Mouse (Mus musculus) liver, embryonic 14.5 days (tissue): ENCODE data around the gene Poglut1. TPM values are rescaled to one million over a fixed set of nuclear protein-coding genes. Genes with fewer than 3 reads are reported as not detected.

ENCODE experiments used
- ATAC-seq: fragments of 200-750 bp; cut with Nextera tagmentation; 2 replicates; pipeline ENCODE4 v1.8.0; 2017; ENCODE audit warnings: moderate number of reproducible peaks, mild to moderate bottlenecking, moderate library complexity; ENCODE audit not compliant: insufficient read depth
- DNase-seq, 3 experiments: peaks; one replicate each; pipeline ENCODE4 v3.0.0-alpha.2; 2012 to 2013; ENCODE audit warnings: low read depth in 3 of 3, low spot score in 3 of 3
- H3K27ac ChIP-seq: fragments of 300-500 bp; sonication (generic); 2 replicates; pipeline ENCODE4 v1.5.1; 2014; ENCODE audit warnings: moderate library complexity, mild to moderate bottlenecking, control low read depth, inconsistent platforms
- H3K27me3 ChIP-seq: fragments of 300-500 bp; sonication (generic); 2 replicates; pipeline ENCODE4 v1.6.1; 2014; ENCODE audit warnings: mild to moderate bottlenecking, low read length, moderate library complexity; ENCODE audit not compliant: control insufficient read depth, insufficient read depth
- H3K36me3 ChIP-seq: fragments of 300-500 bp; sonication (generic); replicated peaks from 2 replicates; pipeline ENCODE4 v1.6.1; 2014; ENCODE audit warnings: low read depth; ENCODE audit not compliant: control insufficient read depth, insufficient read depth
- H3K4me1 ChIP-seq, 2 experiments: fragments of 200-500 bp in 1 of 2; fragments of 300-500 bp in 1 of 2; sonication (generic) in 1 of 2; replicated peaks; 2 replicates each; pipeline ENCODE4 v1.6.1; 2012 to 2014; ENCODE audit warnings: antibody characterized with exemption in 1 of 2, inconsistent platforms in 1 of 2, low read length in 1 of 2; ENCODE audit not compliant: control insufficient read depth in 2 of 2, insufficient read depth in 2 of 2
- H3K4me2 ChIP-seq: fragments of 300-500 bp; sonication (generic); 2 replicates; pipeline ENCODE4 v1.6.1; 2014; ENCODE audit warnings: low read depth, mild to moderate bottlenecking, control low read depth, moderate library complexity
- H3K4me3 ChIP-seq, 2 experiments: fragments of 200-500 bp in 1 of 2; fragments of 300-500 bp in 1 of 2; sonication (generic) in 1 of 2; 2 replicates each; pipeline ENCODE4 v1.5.1; 2012 to 2014; ENCODE audit warnings: low read depth in 2 of 2, low read length in 2 of 2, mild to moderate bottlenecking in 2 of 2, control low read depth in 1 of 2, inconsistent platforms in 1 of 2, moderate library complexity in 1 of 2; ENCODE audit not compliant: insufficient read depth in 1 of 2
- H3K9ac ChIP-seq: fragments of 300-500 bp; sonication (generic); replicated peaks from 2 replicates; pipeline ENCODE4 v1.6.1; 2014; ENCODE audit warnings: mild to moderate bottlenecking, control low read depth, moderate library complexity
- H3K9me3 ChIP-seq: fragments of 300-500 bp; sonication (generic); 2 replicates; pipeline ENCODE4 v1.6.1; 2016; ENCODE audit warnings: low read length, mixed read lengths; ENCODE audit not compliant: control insufficient read depth
- CTCF ChIP-seq: IDR thresholded peaks from 2 replicates; pipeline ENCODE4 v1.5.1; 2016; ENCODE audit warnings: antibody characterized with exemption, low read depth, control low read depth
- EP300 ChIP-seq: IDR thresholded peaks from 2 replicates; pipeline ENCODE4 v1.6.1; 2016; ENCODE audit warnings: antibody characterized with exemption, low read depth
- WGBS: fragments of 180-500 bp; shearing (Covaris S2); extraction: QIAGEN DNeasy Blood & Tissue Kit; methylation state at CpG from one replicate; pipeline ENCODE4 v1.1.7; 2014; ENCODE audit not compliant: insufficient replicate concordance; 5-methylcytosine and 5-hydroxymethylcytosine counted together
- polyA plus RNA-seq, 2 experiments: library from polyadenylated mRNA; depleted of rRNA in 1 of 2; stranded (reverse) in 1 of 2; unstranded in 1 of 2; fragments of >200 nt; fragmentation: Nextera tagmentation in 1 of 2; extraction: Ambion mirVana in 1 of 2; gene quantifications; 2 replicates each; pipeline versions ENCODE4 v1.2.1 to v1.2.3; 2012 to 2014

Gene Poglut1
- polyA plus RNA-seq, 2 experiments = 5.9 to 7.2 TPM

DNA sequence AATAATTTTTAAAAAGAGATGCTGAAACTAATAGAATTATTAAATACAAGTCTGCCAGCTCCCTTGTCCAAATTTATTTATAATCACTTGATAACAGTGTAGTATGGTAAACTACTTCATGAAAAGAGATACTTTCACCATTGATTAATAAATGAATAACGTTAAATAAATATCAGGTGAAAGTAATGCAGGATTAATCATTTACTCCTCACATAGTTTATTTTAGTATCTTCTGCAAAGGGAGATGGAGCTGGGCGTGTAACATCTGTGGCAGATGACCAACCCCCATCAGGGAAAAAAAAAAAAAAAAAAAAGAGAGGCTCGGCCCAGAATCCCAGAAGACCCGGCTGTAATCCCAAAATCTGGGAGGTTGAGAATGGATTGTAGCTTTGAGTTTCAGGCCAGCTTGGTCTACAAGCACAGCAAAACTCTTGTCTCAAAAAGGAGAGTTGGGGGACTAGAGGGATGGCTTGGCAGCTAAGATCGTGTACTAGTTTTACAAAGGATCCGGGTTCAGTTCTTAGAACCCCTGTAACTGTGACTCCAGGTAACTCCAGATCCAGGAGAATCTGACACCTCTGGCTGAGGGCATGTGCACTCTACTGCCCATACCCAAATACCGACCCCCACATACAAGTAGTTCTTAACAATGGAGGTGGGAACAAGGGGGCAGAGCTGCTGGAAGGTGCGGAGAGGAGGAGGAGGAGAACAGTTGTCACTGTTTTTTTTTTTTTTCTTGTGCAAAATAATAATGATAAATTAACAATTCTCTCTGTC, 28.7 kb downstream of the Poglut1 start:
- Histone ChIP-seq H3K27me3 (no peaks in the 10 kb centered on the region), H3K4me2 (peak overlapping the region; percentile 82), H3K9me3 (no peaks in the 10 kb centered on the region), H3K27ac (no peak overlapping the region), H3K4me1 (peaks cover 9 to 11% of the 10 kb centered on the region in 2 experiments), H3K36me3 (peaks cover 12% of the 10 kb centered on the region), H3K4me3 (peak overlapping the region; percentile 88 to 99), H3K9ac (peak overlapping the region; percentile 97)
- TF ChIP-seq EP300 (no peak), CTCF (no peak)
- no peak for ATAC-seq
- no peak for DNase-seq
- WGBS = 23% methylated on average over 8 of the region's 8 CpGs

- Histone ChIP-seq H3K27ac (no peak overlapping the region), H3K36me3 (peaks cover 16% of the 10 kb centered on the region), H3K4me2 (no peak overlapping the region), H3K9me3 (no peaks in the 10 kb centered on the region), H3K4me1 (peaks cover 9 to 11% of the 10 kb centered on the region in 2 experiments), H3K4me3 (no peak overlapping the region), H3K27me3 (no peaks in the 10 kb centered on the region), H3K9ac (no peak overlapping the region)
- 88% methylated on average over 2 of the region's 2 CpGs for WGBS
- ATAC-seq (no peak), DNase-seq (no peak)
- TF ChIP-seq CTCF (no peak), EP300 (no peak)
Measured at GRCm38 (mm10) chr16:38519140-38519539, 30.9 kb downstream of the Poglut1 start.

DNA sequence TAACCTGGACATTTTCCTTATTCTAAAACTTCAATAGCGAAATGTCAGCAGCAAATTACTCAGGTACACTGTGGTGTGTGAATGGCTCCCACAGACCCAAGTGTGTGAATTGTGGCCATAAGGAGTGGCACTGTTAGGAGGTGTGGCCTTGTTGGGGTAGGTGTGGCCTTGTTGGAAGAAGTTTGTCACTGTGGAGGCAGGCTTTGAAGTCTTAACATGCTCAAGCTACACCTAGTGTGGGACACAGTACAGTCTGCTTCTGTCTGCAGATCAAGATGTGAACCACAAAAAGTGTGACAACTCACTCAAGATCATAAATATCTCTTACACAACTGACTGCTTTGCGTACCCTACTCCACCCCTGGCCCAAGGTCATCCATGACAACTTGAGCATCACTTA, 39.2 kb downstream of the Poglut1 start:
- Histone ChIP-seq H3K27ac (no peak overlapping the region), H3K27me3 (no peaks in the 10 kb centered on the region), H3K4me2 (no peak overlapping the region), H3K4me3 (no peak overlapping the region), H3K36me3 (peaks cover 13% of the 10 kb centered on the region), H3K9me3 (no peaks in the 10 kb centered on the region), H3K9ac (no peak overlapping the region), H3K4me1 (no peaks in the 10 kb centered on the region)
- 82% methylated on average over 2 of the region's 2 CpGs for WGBS
- TF ChIP-seq EP300 = no peak
- no peak for TF ChIP-seq CTCF
- ATAC-seq = no peak
- DNase-seq = no peak

DNA sequence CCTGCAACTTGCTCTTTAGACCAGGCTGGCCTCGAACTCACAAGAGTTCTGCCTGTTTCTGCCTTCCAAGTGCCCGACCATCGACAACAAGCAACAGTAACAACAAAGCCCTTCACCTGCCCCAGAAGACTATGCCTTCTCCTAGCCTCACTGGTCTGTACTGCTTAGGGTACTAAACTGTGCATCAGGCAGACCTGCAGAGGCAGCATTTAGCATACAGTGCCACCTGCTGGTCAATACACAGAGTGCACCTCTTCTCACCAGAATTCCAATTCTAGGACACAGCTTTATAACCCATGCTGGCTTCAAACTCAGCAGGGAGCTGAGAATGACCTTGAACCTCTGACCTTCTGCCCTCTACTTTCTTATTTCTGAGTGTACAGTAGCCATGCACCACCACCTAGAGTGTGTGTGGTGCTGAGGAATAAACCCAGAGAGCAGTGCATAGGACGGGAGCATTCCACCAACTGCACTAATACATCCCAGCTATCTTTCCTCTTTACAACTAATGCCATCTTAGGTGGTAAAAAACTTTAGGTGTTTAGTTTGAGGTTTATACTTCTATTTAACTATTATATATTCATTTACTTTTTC, 43.9 kb downstream of the Poglut1 start:
- peak in 2 of 3 experiments; percentile 38 to 43 for DNase-seq
- Histone ChIP-seq H3K4me1 (no peaks in the 10 kb centered on the region), H3K4me2 (no peak overlapping the region)

GRCm38 (mm10) chr16:38503528-38503927, 46.5 kb downstream of the Poglut1 start:
- no peak for TF ChIP-seq CTCF
- no peak for TF ChIP-seq EP300
- Histone ChIP-seq H3K4me1 (no peaks in the 10 kb centered on the region), H3K4me3 (no peak overlapping the region), H3K36me3 (peaks cover 2% of the 10 kb centered on the region), H3K4me2 (no peak overlapping the region), H3K27me3 (no peaks in the 10 kb centered on the region), H3K9me3 (no peaks in the 10 kb centered on the region), H3K9ac (no peak overlapping the region), H3K27ac (no peak overlapping the region)
- WGBS = 73% methylated on average over 4 of the region's 4 CpGs
- DNase-seq (no peak), ATAC-seq (no peak)

More for the DNA sequence above, 43.9 kb downstream of the Poglut1 start:
- no peak overlapping the region for H3K27ac ChIP-seq
- no peaks in the 10 kb centered on the region for H3K9me3 ChIP-seq
- 64% methylated on average over 4 of the region's 4 CpGs for WGBS
- no peak for ATAC-seq
- no peaks in the 10 kb centered on the region for H3K27me3 ChIP-seq
- no peak for TF ChIP-seq EP300
- peak; percentile 98 for TF ChIP-seq CTCF
- H3K36me3 ChIP-seq = no peaks in the 10 kb centered on the region; the same call in none of the 2 replicates
- no peak overlapping the region for H3K9ac ChIP-seq
- H3K4me3 ChIP-seq = no peak overlapping the region
